Mouse (Mus musculus) E14TG2a.4 (cell line): ENCODE results near the gene Cfap45.
A peak's percentile ranks its signal among the peaks of the same experiment; 100 is the strongest.

Source experiments
- H3K27me3 ChIP-seq: 2 replicates; pipeline ENCODE4 v1.6.1; 2014; ENCODE audit warnings: low read length, control low read depth; ENCODE audit not compliant: insufficient read depth
- H3K36me3 ChIP-seq: 2 replicates; pipeline ENCODE4 v1.6.1; 2014; ENCODE audit warnings: low read length, control low read depth; ENCODE audit not compliant: insufficient read depth
- H3K4me1 ChIP-seq: replicated peaks from 2 replicates; pipeline ENCODE4 v1.6.1; 2014; ENCODE audit warnings: low read depth, low read length, control low read depth
- H3K4me3 ChIP-seq: replicated peaks from 2 replicates; pipeline ENCODE4 v1.5.1; 2014; ENCODE audit warnings: mild to moderate bottlenecking, low read length
- H3K9me3 ChIP-seq: 2 replicates; pipeline ENCODE4 v1.6.1; 2014; ENCODE audit warnings: low read length, control low read depth
- CTCF ChIP-seq: conservative IDR thresholded peaks from 2 replicates; pipeline ENCODE4 v1.5.1; 2014; ENCODE audit warnings: low read length
- NANOG ChIP-seq: IDR thresholded peaks from 2 replicates; pipeline ENCODE4 v1.6.1; 2014; ENCODE audit warnings: borderline replicate concordance, low read length, mixed read lengths
- POU5F1 ChIP-seq: IDR thresholded peaks from 2 replicates; pipeline ENCODE4 v1.6.1; 2014; ENCODE audit warnings: low read length, borderline replicate concordance

The Cfap45 gene

GRCm38 (mm10) chr1:172489585-172490250 is 30.9 kb upstream of the Cfap45 start:
- peaks cover 64% of the 10 kb centered on the region for H3K36me3 ChIP-seq
- H3K4me1 ChIP-seq, result peaks cover 45% of the 10 kb centered on the region
- H3K9me3 ChIP-seq, result no peaks in the 10 kb centered on the region
- H3K27me3 ChIP-seq, result no peaks in the 10 kb centered on the region
- H3K4me3 ChIP-seq, result peak overlapping the region; percentile 76
- TF ChIP-seq POU5F1 (no peak), NANOG (no peak), CTCF (no peak)

GRCm38 (mm10) chr1:172490261-172490661 is 30.3 kb upstream of the Cfap45 start:
- no peaks in the 10 kb centered on the region for H3K9me3 ChIP-seq
- H3K4me3 ChIP-seq, result peak overlapping the region; percentile 76
- H3K27me3 ChIP-seq, result no peaks in the 10 kb centered on the region; the same call in 1 of the 2 replicates
- H3K4me1 ChIP-seq, result peaks cover 43% of the 10 kb centered on the region
- TF ChIP-seq NANOG (no peak), CTCF (peak; percentile 98), POU5F1 (no peak)
- peaks cover 66% of the 10 kb centered on the region for H3K36me3 ChIP-seq

GRCm38 (mm10) chr1:172492047-172492446 is 28.6 kb upstream of the Cfap45 start:
- H3K9me3 ChIP-seq, result no peaks in the 10 kb centered on the region
- H3K4me3 ChIP-seq, result no peak overlapping the region
- TF ChIP-seq POU5F1 (no peak), NANOG (no peak), CTCF (no peak)
- H3K36me3 ChIP-seq, result peaks cover 63% of the 10 kb centered on the region
- H3K4me1 ChIP-seq, result peaks cover 52% of the 10 kb centered on the region
- peaks cover 8% of the 10 kb centered on the region for H3K27me3 ChIP-seq

- Histone ChIP-seq H3K4me3 (no peak overlapping the region), H3K4me1 (peaks cover 67% of the 10 kb centered on the region), H3K27me3 (peaks cover 13% of the 10 kb centered on the region), H3K9me3 (no peaks in the 10 kb centered on the region), H3K36me3 (peaks cover 65% of the 10 kb centered on the region)
- TF ChIP-seq POU5F1 (no peak), NANOG (no peak), CTCF (no peak)
These were observed 27.1 kb upstream of the Cfap45 start for GRCm38 (mm10) chr1:172493516-172493915.

GRCm38 (mm10) chr1:172496030-172496429 is 24.6 kb upstream of the Cfap45 start:
- TF ChIP-seq POU5F1, result no peak
- no peak for TF ChIP-seq CTCF
- no peak for TF ChIP-seq NANOG
- Histone ChIP-seq H3K36me3 (peaks cover 65% of the 10 kb centered on the region), H3K27me3 (peaks cover 16% of the 10 kb centered on the region), H3K4me3 (peak overlapping the region; percentile 61), H3K9me3 (no peaks in the 10 kb centered on the region), H3K4me1 (peaks cover 70% of the 10 kb centered on the region)

- Histone ChIP-seq H3K4me1 (peaks cover 80% of the 10 kb centered on the region), H3K36me3 (peaks cover 51% of the 10 kb centered on the region), H3K9me3 (no peaks in the 10 kb centered on the region), H3K27me3 (peaks cover 16% of the 10 kb centered on the region), H3K4me3 (no peak overlapping the region)
- no peak for TF ChIP-seq CTCF
- TF ChIP-seq NANOG, result no peak
- no peak for TF ChIP-seq POU5F1
These were observed 23.2 kb upstream of the Cfap45 start for GRCm38 (mm10) chr1:172497428-172497827.

GRCm38 (mm10) chr1:172499765-172500441 is 20.7 kb upstream of the Cfap45 start, which contains the start of gene Tagln2:
Gene Tagln2 (plus strand): TSS chr1:172500047.
- TF ChIP-seq CTCF (no peak), NANOG (no peak), POU5F1 (no peak)
- H3K4me3 ChIP-seq, result peak within 1 kb of the TSS; percentile 87
- peaks cover 87% of the 10 kb centered on the region for H3K4me1 ChIP-seq
- peaks cover 16% of the 10 kb centered on the region for H3K27me3 ChIP-seq
- H3K9me3 ChIP-seq, result no peaks in the 10 kb centered on the region
- peaks cover 32% of the 10 kb centered on the region for H3K36me3 ChIP-seq

GRCm38 (mm10) chr1:172500451-172501370 is 19.9 kb upstream of the Cfap45 start:
- peaks cover 34% of the 10 kb centered on the region for H3K36me3 ChIP-seq
- H3K9me3 ChIP-seq, result no peaks in the 10 kb centered on the region
- H3K27me3 ChIP-seq, result peaks cover 17% of the 10 kb centered on the region
- H3K4me1 ChIP-seq, result peaks cover 88% of the 10 kb centered on the region
- H3K4me3 ChIP-seq, result peak overlapping the region; percentile 87
- no peak for TF ChIP-seq CTCF
- TF ChIP-seq NANOG, result no peak
- TF ChIP-seq POU5F1, result no peak
